Mouse (Mus musculus): ENCODE results near the gene Phactr1. TPM values are rescaled to one million over a fixed set of nuclear protein-coding genes. Genes with fewer than 3 reads are reported as not detected.

The Phactr1 gene
- polyA plus RNA-seq, 1 experiment from 2014 or later: 6.8 TPM

GRCm38 (mm10) chr13:42889516-42890474 lies 209.4 kb downstream of the Phactr1 start:
- 60% methylated on average over 12 of the region's 12 CpGs for WGBS
- Histone ChIP-seq H3K27ac (ENCODE audit: low read depth, low read length) (no peak overlapping the region), H3K36me3 (ENCODE audit: control insufficient read depth, insufficient read depth) (no peaks in the 10 kb centered on the region), H3K9ac (ENCODE audit: low read depth, low read length) (no peak overlapping the region), H3K4me3 (ENCODE audit: low read depth, low read length) (no peak overlapping the region), H3K9me3 (ENCODE audit: control insufficient read depth) (no peaks in the 10 kb centered on the region), H3K27me3 (replicated peaks; ENCODE audit: control insufficient read depth, insufficient read depth, low read length) (no peaks in the 10 kb centered on the region), H3K4me2 (replicated peaks; ENCODE audit: low read depth) (no peak overlapping the region), H3K4me1 (replicated peaks; ENCODE audit: control insufficient read depth, insufficient read depth, low read length) (no peaks in the 10 kb centered on the region)
- TF ChIP-seq CTCF (IDR thresholded peaks at IDR 0.05; ENCODE audit: low read depth): no peak
- ATAC-seq: no peak

- Histone ChIP-seq H3K4me2 (replicated peaks; ENCODE audit: low read depth) (no peak overlapping the region), H3K27me3 (replicated peaks; ENCODE audit: control insufficient read depth, insufficient read depth, low read length) (no peaks in the 10 kb centered on the region), H3K4me1 (replicated peaks; ENCODE audit: control insufficient read depth, insufficient read depth, low read length) (no peaks in the 10 kb centered on the region), H3K9ac (ENCODE audit: low read depth, low read length) (no peak overlapping the region), H3K36me3 (ENCODE audit: control insufficient read depth, insufficient read depth) (no peaks in the 10 kb centered on the region), H3K4me3 (ENCODE audit: low read depth, low read length) (no peak overlapping the region), H3K9me3 (ENCODE audit: control insufficient read depth) (no peaks in the 10 kb centered on the region), H3K27ac (ENCODE audit: low read depth, low read length) (no peak overlapping the region)
- no peak for ATAC-seq
- no peak for TF ChIP-seq CTCF (IDR thresholded peaks at IDR 0.05; ENCODE audit: low read depth)
- 72% methylated on average over 5 of the region's 5 CpGs for WGBS
Observed at GRCm38 (mm10) chr13:42890651-42891050, 210.2 kb downstream of the Phactr1 start.

- Histone ChIP-seq H3K27me3 (replicated peaks; ENCODE audit: control insufficient read depth, insufficient read depth, low read length) (no peaks in the 10 kb centered on the region), H3K9me3 (ENCODE audit: control insufficient read depth) (no peaks in the 10 kb centered on the region), H3K4me3 (ENCODE audit: low read depth, low read length) (no peak overlapping the region), H3K4me1 (replicated peaks; ENCODE audit: control insufficient read depth, insufficient read depth, low read length) (no peaks in the 10 kb centered on the region), H3K36me3 (ENCODE audit: control insufficient read depth, insufficient read depth) (no peaks in the 10 kb centered on the region), H3K4me2 (replicated peaks; ENCODE audit: low read depth) (no peak overlapping the region), H3K9ac (ENCODE audit: low read depth, low read length) (no peak overlapping the region), H3K27ac (ENCODE audit: low read depth, low read length) (no peak overlapping the region)
- ATAC-seq: no peak
- no peak for TF ChIP-seq CTCF (IDR thresholded peaks at IDR 0.05; ENCODE audit: low read depth)
- 94% methylated on average over 10 of the region's 10 CpGs for WGBS
Observed at GRCm38 (mm10) chr13:42894016-42894415, 213.6 kb downstream of the Phactr1 start.

GRCm38 (mm10) chr13:42894598-42894997 lies 214.2 kb downstream of the Phactr1 start:
- Histone ChIP-seq H3K4me3 (ENCODE audit: low read depth, low read length) (no peak overlapping the region), H3K9me3 (ENCODE audit: control insufficient read depth) (no peaks in the 10 kb centered on the region), H3K4me1 (replicated peaks; ENCODE audit: control insufficient read depth, insufficient read depth, low read length) (no peaks in the 10 kb centered on the region), H3K27me3 (replicated peaks; ENCODE audit: control insufficient read depth, insufficient read depth, low read length) (no peaks in the 10 kb centered on the region), H3K4me2 (replicated peaks; ENCODE audit: low read depth) (no peak overlapping the region), H3K27ac (ENCODE audit: low read depth, low read length) (no peak overlapping the region), H3K36me3 (ENCODE audit: control insufficient read depth, insufficient read depth) (no peaks in the 10 kb centered on the region), H3K9ac (ENCODE audit: low read depth, low read length) (no peak overlapping the region)
- no peak for TF ChIP-seq CTCF (IDR thresholded peaks at IDR 0.05; ENCODE audit: low read depth)
- WGBS: 92% methylated on average over 12 of the region's 12 CpGs
- ATAC-seq: no peak

- TF ChIP-seq CTCF (IDR thresholded peaks at IDR 0.05; ENCODE audit: low read depth): no peak
- H3K36me3 ChIP-seq (ENCODE audit: control insufficient read depth, insufficient read depth): no peaks in the 10 kb centered on the region
- H3K27ac ChIP-seq (ENCODE audit: low read depth, low read length): no peak overlapping the region
- H3K9ac ChIP-seq (ENCODE audit: low read depth, low read length): no peak overlapping the region
- no peak overlapping the region for H3K4me3 ChIP-seq (ENCODE audit: low read depth, low read length)
- WGBS: 67% methylated on average over 3 of the region's 3 CpGs
- no peaks in the 10 kb centered on the region for H3K27me3 ChIP-seq (replicated peaks; ENCODE audit: control insufficient read depth, insufficient read depth, low read length)
- H3K4me2 ChIP-seq (replicated peaks; ENCODE audit: low read depth): no peak overlapping the region
- H3K9me3 ChIP-seq (ENCODE audit: control insufficient read depth): no peaks in the 10 kb centered on the region
- H3K4me1 ChIP-seq (replicated peaks; ENCODE audit: control insufficient read depth, insufficient read depth, low read length): no peaks in the 10 kb centered on the region
- no peak for ATAC-seq
Observed at GRCm38 (mm10) chr13:42895980-42896379, 215.6 kb downstream of the Phactr1 start.

GRCm38 (mm10) chr13:42899611-42900010 lies 219.2 kb downstream of the Phactr1 start:
- no peak for TF ChIP-seq CTCF (IDR thresholded peaks at IDR 0.05; ENCODE audit: low read depth)
- no peaks in the 10 kb centered on the region for H3K4me1 ChIP-seq (replicated peaks; ENCODE audit: control insufficient read depth, insufficient read depth, low read length)

More at GRCm38 (mm10) chr13:42899611-42900010, 219.2 kb downstream of the Phactr1 start:
- H3K27ac ChIP-seq (ENCODE audit: low read depth, low read length): no peak overlapping the region
- H3K27me3 ChIP-seq (replicated peaks; ENCODE audit: control insufficient read depth, insufficient read depth, low read length): no peaks in the 10 kb centered on the region
- ATAC-seq: peak; percentile 66; the same call in 1 of the 2 replicates
- no peak overlapping the region for H3K4me2 ChIP-seq (replicated peaks; ENCODE audit: low read depth)
- 24% methylated on average over 3 of the region's 3 CpGs for whole genome bisulfite sequencing
- H3K4me3 ChIP-seq (ENCODE audit: low read depth, low read length): no peak overlapping the region
- H3K9ac ChIP-seq (ENCODE audit: low read depth, low read length): no peak overlapping the region
- no peaks in the 10 kb centered on the region for H3K9me3 ChIP-seq (ENCODE audit: control insufficient read depth)
- H3K36me3 ChIP-seq (ENCODE audit: control insufficient read depth, insufficient read depth): no peaks in the 10 kb centered on the region

All from intestine, postnatal 0 days (tissue).